Mouse (Mus musculus) embryonic facial prominence, embryonic 14.5 days (tissue): ENCODE measurements at regions not wholly inside any gene's neighbourhood (a gene's known extent, or its start where the extent isn't known, plus 50 kb on each side); places are given as distances from the start of the nearest gene placed in this dataset.

Experiments
- ATAC-seq: fragments of 200-750 bp; cut with Nextera tagmentation; 2 replicates; pipeline ENCODE4 v1.8.0; 2017; ENCODE audit warnings: low read depth, moderate number of reproducible peaks, moderate TSS enrichment
- DNase-seq: peaks from one replicate; pipeline ENCODE4 v3.0.0-alpha.2; 2015; ENCODE audit warnings: low spot score
- H3K27ac ChIP-seq: fragments of 300-500 bp; sonication (generic); replicated peaks from 2 replicates; pipeline ENCODE4 v1.5.1; 2014; ENCODE audit warnings: low read depth, mild to moderate bottlenecking, low read length, moderate library complexity
- H3K27me3 ChIP-seq: fragments of 300-500 bp; sonication (generic); replicated peaks from 2 replicates; pipeline ENCODE4 v1.6.1; 2014; ENCODE audit warnings: low read length; ENCODE audit not compliant: control insufficient read depth, insufficient read depth
- H3K36me3 ChIP-seq: fragments of 300-500 bp; sonication (generic); 2 replicates; pipeline ENCODE4 v1.6.1; 2014; ENCODE audit warnings: low read length, mixed read lengths; ENCODE audit not compliant: control insufficient read depth, insufficient read depth
- H3K4me1 ChIP-seq: fragments of 300-500 bp; sonication (generic); 2 replicates; pipeline ENCODE4 v1.6.1; 2014; ENCODE audit warnings: antibody characterized with exemption, low read length; ENCODE audit not compliant: control insufficient read depth, insufficient read depth
- H3K4me2 ChIP-seq: fragments of 300-500 bp; sonication (generic); 2 replicates; pipeline ENCODE4 v1.6.1; 2014; ENCODE audit warnings: low read depth, mild to moderate bottlenecking, low read length, moderate library complexity, mixed read lengths
- H3K4me3 ChIP-seq: fragments of 300-500 bp; sonication (generic); 2 replicates; pipeline ENCODE4 v1.5.1; 2014; ENCODE audit warnings: low read depth, mild to moderate bottlenecking, low read length
- H3K9ac ChIP-seq: fragments of 300-500 bp; sonication (generic); 2 replicates; pipeline ENCODE4 v1.6.1; 2014; ENCODE audit warnings: low read depth, mild to moderate bottlenecking, low read length, moderate library complexity, mixed read lengths
- H3K9me3 ChIP-seq: fragments of 300-500 bp; sonication (generic); 2 replicates; pipeline ENCODE4 v1.6.1; 2016; ENCODE audit warnings: low read length; ENCODE audit not compliant: control insufficient read depth
- WGBS: fragments of 180-500 bp; shearing (Covaris S2); extraction: QIAGEN DNeasy Blood & Tissue Kit; methylation state at CpG from one replicate; pipeline ENCODE4 v1.1.7; 2014; 5-methylcytosine and 5-hydroxymethylcytosine counted together

- H3K27ac ChIP-seq = no peak overlapping the region
- 86% methylated on average over 2 of the region's 2 CpGs for WGBS
- no peak overlapping the region for H3K4me2 ChIP-seq
- no peaks in the 10 kb centered on the region for H3K4me1 ChIP-seq
- no peak overlapping the region for H3K9ac ChIP-seq
- no peaks in the 10 kb centered on the region for H3K27me3 ChIP-seq
- no peak overlapping the region for H3K4me3 ChIP-seq
- H3K36me3 ChIP-seq = no peaks in the 10 kb centered on the region
- no peak for ATAC-seq
- H3K9me3 ChIP-seq = no peaks in the 10 kb centered on the region
- DNase-seq = no peak
Observed at GRCm38 (mm10) chr13:101824962-101825361, 56.9 kb upstream of the Pik3r1 start.

DNA sequence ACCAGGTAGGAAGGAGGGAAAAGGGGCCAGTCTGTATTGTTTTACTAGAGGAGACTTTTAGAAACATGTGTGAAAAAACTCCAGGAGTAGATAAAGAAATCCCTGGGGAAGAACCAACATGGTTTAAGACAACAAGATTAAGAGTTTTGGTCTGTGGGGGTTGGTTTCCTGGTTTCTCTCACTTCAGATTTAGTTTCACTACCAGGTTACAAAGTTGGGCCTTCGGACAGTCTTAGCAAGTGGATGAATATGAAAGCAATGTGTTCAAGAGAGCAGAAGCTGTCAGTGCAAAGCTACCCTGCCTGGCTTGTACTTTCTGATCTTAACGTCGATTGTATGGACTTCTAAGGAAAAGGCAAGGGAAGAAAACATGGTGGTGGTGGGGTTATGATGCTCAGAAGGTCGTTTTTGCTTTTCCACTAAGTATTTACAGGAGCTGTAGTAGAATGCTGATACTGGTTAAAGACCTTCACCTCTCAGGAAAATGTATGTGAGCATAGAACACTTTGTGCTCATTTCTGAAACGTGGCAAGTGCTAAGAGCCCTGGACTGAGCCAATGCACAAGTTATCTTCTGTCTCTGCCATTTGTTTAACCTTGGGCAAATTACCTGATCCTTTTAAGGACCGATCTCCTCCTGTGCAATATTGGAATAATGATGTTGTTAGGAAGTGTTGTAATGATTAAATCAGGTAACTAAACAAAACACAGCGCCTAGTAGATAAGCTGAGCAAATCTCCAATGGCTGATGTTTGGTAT, 64.0 kb upstream of the Pik3r1 start:
- Histone ChIP-seq H3K9ac (no peak overlapping the region), H3K27ac (no peak overlapping the region), H3K36me3 (no peaks in the 10 kb centered on the region), H3K27me3 (no peaks in the 10 kb centered on the region), H3K9me3 (no peaks in the 10 kb centered on the region), H3K4me3 (no peak overlapping the region), H3K4me1 (peaks cover 3% of the 10 kb centered on the region), H3K4me2 (no peak overlapping the region)
- ATAC-seq (no peak), DNase-seq (no peak)
- 75% methylated on average over 7 of the region's 7 CpGs for WGBS

DNA sequence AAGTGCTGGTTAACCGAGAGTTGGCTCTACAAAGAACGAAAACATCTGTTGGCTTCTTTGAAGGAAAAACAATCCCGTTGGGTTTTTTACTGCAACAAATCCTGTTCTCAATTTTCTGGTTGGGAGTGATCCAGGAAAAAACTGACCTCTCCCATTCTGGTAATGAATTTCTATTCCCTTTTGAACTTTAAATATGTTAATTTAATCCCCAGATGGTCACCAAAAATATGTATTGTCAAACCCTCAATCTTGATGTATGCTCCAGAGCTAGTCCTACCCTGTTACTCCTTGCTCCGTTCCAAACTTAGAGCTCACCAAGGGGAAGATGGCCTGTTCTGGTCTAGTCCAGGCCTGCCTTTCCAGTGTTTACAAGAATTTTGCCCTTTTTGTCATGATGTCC, 66.5 kb upstream of the Pik3r1 start:
- Histone ChIP-seq H3K4me3 (no peak overlapping the region), H3K4me1 (peaks cover 3% of the 10 kb centered on the region), H3K27ac (peak overlapping the region; percentile 50; the same call in 1 of the 2 replicates), H3K4me2 (no peak overlapping the region), H3K27me3 (no peaks in the 10 kb centered on the region), H3K9ac (no peak overlapping the region), H3K9me3 (no peaks in the 10 kb centered on the region), H3K36me3 (no peaks in the 10 kb centered on the region)
- WGBS = 36% methylated on average over 4 of the region's 4 CpGs
- no peak for ATAC-seq
- peak; percentile 84 for DNase-seq

DNA sequence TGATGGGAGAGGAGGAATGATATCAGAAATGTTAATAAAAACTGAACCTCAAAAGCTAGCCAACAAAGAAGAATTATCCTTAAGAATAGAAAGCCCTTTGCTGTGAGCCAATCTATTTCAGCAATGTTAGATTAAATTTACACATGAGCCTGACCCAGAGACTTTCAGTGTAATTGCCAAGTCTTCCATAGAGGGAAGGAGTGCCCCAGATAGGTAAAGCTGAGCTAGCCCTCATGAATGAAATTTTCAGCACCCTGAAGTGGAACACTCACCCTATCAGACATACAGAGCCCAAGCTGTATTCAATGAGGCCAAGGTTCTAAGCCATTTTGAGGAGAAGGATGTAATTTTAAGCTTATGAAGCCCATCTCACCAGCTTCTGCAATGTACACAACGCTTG, 69.0 kb upstream of the Pik3r1 start:
- Histone ChIP-seq H3K4me2 (no peak overlapping the region), H3K9me3 (no peaks in the 10 kb centered on the region), H3K9ac (no peak overlapping the region), H3K27me3 (no peaks in the 10 kb centered on the region), H3K27ac (no peak overlapping the region), H3K36me3 (no peaks in the 10 kb centered on the region), H3K4me3 (no peak overlapping the region), H3K4me1 (peaks cover 3% of the 10 kb centered on the region)
- no peak for DNase-seq
- ATAC-seq = no peak
- WGBS = 84% methylated on average over 1 of the region's 1 CpGs

DNA sequence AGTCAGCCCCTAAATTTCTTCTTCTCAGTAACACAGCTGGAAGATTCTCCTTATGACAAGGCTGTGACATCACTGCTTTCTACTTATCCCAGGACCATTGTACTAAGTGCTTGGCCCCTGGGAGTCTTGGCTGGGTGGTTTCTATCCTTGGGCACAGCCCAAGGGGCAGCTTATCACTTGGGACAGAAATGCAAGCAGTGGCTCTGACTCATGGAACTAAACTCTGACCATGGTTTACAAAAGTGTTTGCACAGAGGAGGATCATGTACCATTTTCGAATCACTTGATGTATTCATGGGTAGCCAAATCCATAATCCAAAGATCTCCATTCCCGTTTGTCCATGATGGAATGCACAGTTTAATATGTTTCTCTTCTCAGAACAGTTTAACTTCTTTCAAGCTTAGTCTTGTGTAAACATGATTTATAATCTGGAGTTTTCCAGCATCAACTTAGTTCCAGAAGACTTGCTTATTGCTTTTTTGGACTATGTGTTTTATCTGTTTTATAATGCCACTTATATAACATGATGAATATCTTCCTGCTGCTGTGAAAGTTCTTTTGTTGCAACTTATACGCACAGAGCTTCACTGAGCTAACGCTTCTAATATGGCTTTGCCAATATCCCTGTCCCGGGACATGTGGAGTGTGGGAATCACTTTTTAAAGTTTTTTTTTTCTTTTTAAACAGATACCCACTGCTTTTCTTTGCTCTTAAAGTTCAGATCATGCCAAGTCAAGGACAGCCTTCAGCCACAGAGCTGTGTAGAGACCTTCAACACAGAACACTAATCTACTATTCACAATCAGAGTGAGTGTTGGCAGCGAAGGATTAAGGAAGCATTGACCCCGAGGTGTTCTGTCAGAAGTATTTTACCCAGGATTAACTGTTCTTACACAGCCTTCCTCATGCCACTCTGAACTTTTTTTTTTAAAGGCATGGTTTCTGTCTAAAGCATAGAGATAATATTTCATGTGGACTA, 76.7 kb upstream of the Pik3r1 start:
- no peaks in the 10 kb centered on the region for H3K9me3 ChIP-seq

DNA sequence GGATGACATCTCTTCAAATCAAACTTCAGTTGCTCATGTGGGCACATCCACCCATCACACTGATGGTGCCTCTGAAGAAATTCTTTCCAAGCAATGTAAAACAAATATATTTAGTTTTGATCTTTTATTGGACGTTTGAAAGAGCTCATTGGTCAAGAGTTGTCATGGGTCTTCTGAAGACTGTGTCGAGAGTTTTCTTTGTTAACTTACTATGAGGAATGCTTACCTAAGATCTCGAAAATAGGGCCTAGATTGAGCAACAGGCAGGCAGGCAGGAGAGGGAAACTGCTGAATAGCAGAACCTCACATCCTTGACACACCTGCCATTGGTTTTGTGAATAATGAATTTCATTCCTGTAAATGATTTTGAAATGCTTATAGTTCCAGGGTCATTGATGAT, 78.0 kb upstream of the Pik3r1 start:
- H3K9ac ChIP-seq = no peak overlapping the region
- DNase-seq (no peak), ATAC-seq (no peak)
- H3K36me3 ChIP-seq = no peaks in the 10 kb centered on the region
- WGBS = 71% methylated on average over 3 of the region's 3 CpGs
- no peak overlapping the region for H3K27ac ChIP-seq
- no peaks in the 10 kb centered on the region for H3K9me3 ChIP-seq
- no peak overlapping the region for H3K4me3 ChIP-seq
- 0 out of 2 replicates have a peak, but pooled peaks cover 3% of the 10 kb centered on the region for H3K4me1 ChIP-seq
- H3K4me2 ChIP-seq = no peak overlapping the region
- H3K27me3 ChIP-seq = no peaks in the 10 kb centered on the region

More for the DNA sequence above, 76.7 kb upstream of the Pik3r1 start:
- H3K27me3 ChIP-seq = no peaks in the 10 kb centered on the region
- no peak overlapping the region for H3K27ac ChIP-seq
- ATAC-seq (no peak), DNase-seq (no peak)
- H3K4me3 ChIP-seq = no peak overlapping the region
- 0 out of 2 replicates have a peak, but pooled peaks cover 3% of the 10 kb centered on the region for H3K4me1 ChIP-seq
- no peaks in the 10 kb centered on the region for H3K36me3 ChIP-seq
- no peak overlapping the region for H3K4me2 ChIP-seq
- WGBS = 63% methylated on average over 7 of the region's 7 CpGs
- H3K9ac ChIP-seq = no peak overlapping the region

- H3K4me2 ChIP-seq = no peak overlapping the region
- no peak overlapping the region for H3K9ac ChIP-seq
- DNase-seq = peak; percentile 74
- H3K27ac ChIP-seq = peak overlapping the region; percentile 10; the same call in 1 of the 2 replicates
- H3K9me3 ChIP-seq = no peaks in the 10 kb centered on the region
- no peaks in the 10 kb centered on the region for H3K27me3 ChIP-seq
- WGBS = 54% methylated on average over 12 of the region's 12 CpGs
- H3K4me3 ChIP-seq = no peak overlapping the region
- H3K4me1 ChIP-seq = 0 out of 2 replicates have a peak, but pooled peaks cover 3% of the 10 kb centered on the region
- peak; percentile 65; the same call in 1 of the 2 replicates for ATAC-seq
- H3K36me3 ChIP-seq = no peaks in the 10 kb centered on the region
Observed at GRCm38 (mm10) chr13:101847879-101848600, 80.0 kb upstream of the Pik3r1 start.

DNA sequence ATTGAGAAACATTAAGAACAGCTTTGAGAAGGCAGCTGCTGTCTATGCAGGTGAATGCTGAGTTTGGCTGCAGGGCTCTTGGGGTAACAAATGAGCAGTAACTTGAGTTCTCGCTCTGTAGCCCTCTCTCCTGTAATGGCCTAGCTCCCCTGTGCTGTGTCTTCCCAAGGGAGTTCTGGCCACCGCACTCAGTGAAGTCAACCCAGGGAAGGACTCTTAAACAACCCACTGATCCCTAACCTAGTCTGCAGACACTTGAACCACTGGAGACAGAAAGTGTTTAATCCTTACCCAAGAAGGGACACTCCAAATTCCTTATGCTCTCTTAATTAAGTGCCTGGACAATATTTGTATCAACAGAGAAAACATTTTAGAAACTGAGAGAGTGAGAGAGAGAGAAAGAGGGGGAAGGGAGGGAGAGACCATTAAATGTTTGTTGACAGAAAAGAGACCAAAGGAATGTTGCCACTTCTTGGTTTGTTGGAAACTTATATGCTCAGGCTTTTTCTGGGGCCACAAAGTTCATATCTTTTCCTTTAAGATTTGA, 80.7 kb upstream of the Pik3r1 start:
- no peak overlapping the region; the same call in 1 of the 2 replicates for H3K27ac ChIP-seq
- DNase-seq (no peak), ATAC-seq (no peak; the same call in 1 of the 2 replicates)
- H3K9ac ChIP-seq = no peak overlapping the region
- 0 out of 2 replicates have a peak, but pooled peaks cover 3% of the 10 kb centered on the region for H3K4me1 ChIP-seq
- H3K36me3 ChIP-seq = no peaks in the 10 kb centered on the region
- no peaks in the 10 kb centered on the region for H3K27me3 ChIP-seq
- 44% methylated on average over 2 of the region's 2 CpGs for WGBS
- no peak overlapping the region for H3K4me2 ChIP-seq
- H3K4me3 ChIP-seq = no peak overlapping the region
- no peaks in the 10 kb centered on the region for H3K9me3 ChIP-seq
